Mouse (Mus musculus) lung, embryonic 15.5 days (tissue): ENCODE data around the gene Plcb2. TPM values are rescaled to one million over a fixed set of nuclear protein-coding genes. Genes with fewer than 3 reads are reported as not detected.
A peak's percentile ranks its signal among the peaks of the same experiment; 100 is the strongest.

Experiments
- ATAC-seq: fragments of 200-750 bp; cut with Nextera tagmentation; 2 replicates; pipeline ENCODE4 v1.8.0; 2017; ENCODE audit warnings: moderate number of reproducible peaks, borderline replicate concordance; ENCODE audit not compliant: low FRiP score, low TSS enrichment; ENCODE audit errors: extremely low read depth
- H3K27ac ChIP-seq: fragments of 300-500 bp; sonication (generic); 2 replicates; pipeline ENCODE4 v1.5.1; 2015; ENCODE audit warnings: moderate library complexity, mild to moderate bottlenecking, inconsistent platforms
- H3K27me3 ChIP-seq: fragments of 300-500 bp; sonication (generic); 2 replicates; pipeline ENCODE4 v1.6.1; 2015; ENCODE audit warnings: inconsistent platforms
- H3K36me3 ChIP-seq: fragments of 300-500 bp; sonication (generic); 2 replicates; pipeline ENCODE4 v1.6.1; 2015; ENCODE audit warnings: inconsistent platforms
- H3K4me1 ChIP-seq: fragments of 300-500 bp; sonication (generic); 2 replicates; pipeline ENCODE4 v1.6.1; 2015; ENCODE audit warnings: inconsistent platforms
- H3K4me2 ChIP-seq: fragments of 300-500 bp; sonication (generic); 2 replicates; pipeline ENCODE4 v1.6.1; 2015; ENCODE audit warnings: inconsistent platforms, mild to moderate bottlenecking, moderate library complexity
- H3K4me3 ChIP-seq: fragments of 300-500 bp; sonication (generic); 2 replicates; pipeline ENCODE4 v1.5.1; 2015; ENCODE audit warnings: mild to moderate bottlenecking, inconsistent platforms
- H3K9ac ChIP-seq: fragments of 300-500 bp; sonication (generic); 2 replicates; pipeline ENCODE4 v1.6.1; 2015; ENCODE audit warnings: inconsistent platforms
- H3K9me3 ChIP-seq: fragments of 300-500 bp; sonication (generic); 2 replicates; pipeline ENCODE4 v1.6.1; 2016; ENCODE audit warnings: inconsistent platforms
- WGBS: fragments of 180-500 bp; shearing (Covaris S2); methylation state at CpG from one replicate; pipeline ENCODE4 v1.1.7; 2015; 5-methylcytosine and 5-hydroxymethylcytosine counted together
- polyA plus RNA-seq: library from polyadenylated mRNA; unstranded; fragments of >200 nt; fragmentation: Nextera tagmentation; extraction: Ambion mirVana; gene quantifications from 2 replicates; pipeline ENCODE4 v1.2.1, GENCODE M21; 2015

The Plcb2 gene
- polyA plus RNA-seq, 1 experiment from 2014 or later, result 2.5 TPM

- no peaks in the 10 kb centered on the region for H3K36me3 ChIP-seq
- peak overlapping the region; percentile 82 for H3K4me3 ChIP-seq
- H3K4me2 ChIP-seq, result peak overlapping the region; percentile 97
- H3K9ac ChIP-seq, result no peak overlapping the region
- H3K27me3 ChIP-seq, result peaks cover 12% of the 10 kb centered on the region
- H3K27ac ChIP-seq, result no peak overlapping the region
- H3K9me3 ChIP-seq, result no peaks in the 10 kb centered on the region
- peaks cover 51% of the 10 kb centered on the region for H3K4me1 ChIP-seq
- WGBS, result 17% methylated on average over 10 of the region's 10 CpGs
- ATAC-seq, result no peak
These were observed 19.2 kb upstream of the Plcb2 start for GRCm38 (mm10) chr2:118747301-118747960.

DNA sequence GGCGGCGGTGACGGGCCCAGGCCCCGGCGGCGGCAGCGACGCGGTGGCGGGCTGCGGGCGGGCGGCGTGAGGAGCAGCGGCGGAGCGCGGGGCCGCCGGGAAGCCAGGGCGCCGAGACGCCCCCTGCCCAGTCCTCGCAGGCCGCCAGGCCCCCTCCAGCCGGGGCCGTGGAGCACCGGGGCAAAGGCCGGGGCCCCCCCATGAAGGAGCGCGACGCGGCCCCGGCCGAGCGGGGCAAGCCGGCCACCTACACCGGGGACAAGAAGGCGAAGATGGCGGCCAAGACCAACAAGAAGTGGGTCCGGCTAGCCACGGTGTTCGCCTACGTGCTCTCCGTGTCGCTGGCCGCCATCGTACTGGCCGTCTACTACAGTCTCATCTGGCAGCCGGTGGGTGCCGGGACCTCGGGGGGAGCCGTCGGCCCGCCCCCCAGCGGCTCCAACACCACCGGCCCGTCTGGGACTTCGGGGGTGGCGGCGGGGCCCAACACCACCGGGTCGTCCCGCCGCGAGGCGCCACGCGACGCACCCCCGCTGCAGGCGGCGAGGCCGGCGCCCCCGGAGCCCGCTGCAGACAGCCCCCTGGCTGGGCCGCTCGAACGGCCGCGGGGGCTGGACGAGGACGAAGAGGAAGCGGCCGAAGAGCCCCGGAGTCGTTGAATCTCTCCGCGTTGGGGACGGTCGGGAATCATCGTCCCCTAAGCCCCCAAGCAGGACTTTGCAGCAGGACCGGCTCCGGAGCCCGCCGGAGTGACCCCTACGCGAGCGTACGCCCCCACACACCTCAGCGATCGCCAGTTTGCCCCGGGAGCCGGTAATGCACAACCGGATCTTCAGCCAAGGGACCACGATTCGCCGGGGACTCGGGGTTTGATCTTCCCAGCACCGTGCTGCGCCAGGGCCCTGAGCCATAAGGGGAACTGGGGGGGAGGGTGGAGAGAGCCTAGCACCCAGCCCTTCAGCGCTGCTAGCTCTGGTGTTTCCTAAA is 18.0 kb upstream of the Plcb2 start:
- Histone ChIP-seq H3K27me3 (peaks cover 17% of the 10 kb centered on the region), H3K4me2 (peak overlapping the region; percentile 97), H3K4me3 (peak overlapping the region; percentile 82), H3K9me3 (no peaks in the 10 kb centered on the region), H3K9ac (peak overlapping the region; percentile 84), H3K27ac (0 out of 2 replicates have a peak overlapping the region, but pooled peaks have one; percentile 46), H3K4me1 (peaks cover 48% of the 10 kb centered on the region), H3K36me3 (no peaks in the 10 kb centered on the region)
- peak; percentile 50 for ATAC-seq
- WGBS, result 0% methylated on average over 88 of the region's 113 CpGs

GRCm38 (mm10) chr2:118745232-118745884 is 17.1 kb upstream of the Plcb2 start, which contains the start of gene Inafm2:
Gene Inafm2, plus strand, starts transcription at chr2:118745758.
- Histone ChIP-seq H3K9me3 (no peaks in the 10 kb centered on the region), H3K4me2 (peak within 1 kb of the TSS; percentile 97), H3K4me1 (peaks cover 46% of the 10 kb centered on the region), H3K9ac (peak within 1 kb of the TSS; percentile 84), H3K36me3 (no peaks in the 10 kb centered on the region), H3K4me3 (peak within 1 kb of the TSS; percentile 82), H3K27ac (0 out of 2 replicates have a peak within 1 kb of the TSS, but pooled peaks have one; percentile 46), H3K27me3 (peaks cover 17% of the 10 kb centered on the region)
- peak; percentile 92 for ATAC-seq
- 1% methylated on average over 56 of the region's 57 CpGs for WGBS

- H3K36me3 ChIP-seq, result no peaks in the 10 kb centered on the region
- peak overlapping the region; percentile 37; the same call in 1 of the 2 replicates for H3K9ac ChIP-seq
- H3K4me1 ChIP-seq, result peaks cover 38% of the 10 kb centered on the region
- peaks cover 17% of the 10 kb centered on the region for H3K27me3 ChIP-seq
- peak overlapping the region; percentile 97 for H3K4me2 ChIP-seq
- 12% methylated on average over 7 of the region's 7 CpGs for WGBS
- ATAC-seq, result no peak
- no peak overlapping the region for H3K27ac ChIP-seq
- H3K4me3 ChIP-seq, result peak overlapping the region; percentile 82
- H3K9me3 ChIP-seq, result no peaks in the 10 kb centered on the region
These were observed 16.4 kb upstream of the Plcb2 start for GRCm38 (mm10) chr2:118744621-118745020.

DNA sequence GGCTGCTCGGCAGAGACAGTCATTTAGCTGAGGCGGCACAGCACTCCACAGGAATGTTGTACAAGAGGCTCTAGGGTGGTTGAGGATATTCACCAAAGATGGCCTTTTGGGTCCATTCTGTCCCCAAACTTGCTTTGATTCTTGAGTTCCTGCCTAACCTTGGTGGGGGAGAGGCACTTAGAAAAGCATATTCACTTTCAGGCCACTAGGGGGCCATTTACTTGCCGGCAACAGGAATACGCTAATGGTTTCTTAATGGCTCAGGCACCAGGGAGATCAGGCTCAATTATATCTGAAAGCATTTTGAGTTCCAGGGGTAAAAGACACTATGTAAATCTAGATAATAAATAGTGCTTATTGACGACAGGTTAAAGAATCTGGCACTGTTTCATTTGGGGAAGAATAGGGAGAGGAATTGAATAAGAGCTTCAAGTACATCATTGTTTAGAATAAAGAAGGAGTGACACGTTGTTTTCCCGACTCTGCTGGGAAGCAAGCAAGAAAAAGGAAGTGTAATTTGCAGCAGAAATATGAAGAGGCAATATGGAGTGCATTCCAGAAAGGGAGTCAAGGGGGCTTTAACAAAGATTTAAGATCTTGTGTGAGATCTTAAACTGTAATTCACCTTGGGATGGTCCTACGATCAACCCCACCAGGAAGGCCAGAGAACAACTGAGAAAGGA is 15.2 kb upstream of the Plcb2 start:
- Histone ChIP-seq H3K9ac (no peak overlapping the region), H3K27ac (no peak overlapping the region), H3K27me3 (peaks cover 17% of the 10 kb centered on the region), H3K9me3 (no peaks in the 10 kb centered on the region), H3K4me2 (no peak overlapping the region), H3K4me3 (no peak overlapping the region), H3K4me1 (peaks cover 27% of the 10 kb centered on the region), H3K36me3 (no peaks in the 10 kb centered on the region)
- ATAC-seq, result no peak
- 22% methylated on average over 8 of the region's 8 CpGs for WGBS

- Histone ChIP-seq H3K4me1 (peaks cover 8% of the 10 kb centered on the region), H3K27ac (no peak overlapping the region), H3K27me3 (peaks cover 17% of the 10 kb centered on the region), H3K4me2 (no peak overlapping the region), H3K9me3 (no peaks in the 10 kb centered on the region), H3K4me3 (no peak overlapping the region), H3K9ac (no peak overlapping the region), H3K36me3 (no peaks in the 10 kb centered on the region)
- 50% methylated on average over 9 of the region's 9 CpGs for WGBS
- ATAC-seq, result no peak
These were observed 12.9 kb upstream of the Plcb2 start for GRCm38 (mm10) chr2:118741183-118741582.

- peaks cover 17% of the 10 kb centered on the region for H3K27me3 ChIP-seq
- 46% methylated on average over 3 of the region's 3 CpGs for WGBS
- H3K4me3 ChIP-seq, result no peak overlapping the region
- no peak overlapping the region for H3K27ac ChIP-seq
- peaks cover 7% of the 10 kb centered on the region for H3K4me1 ChIP-seq
- no peaks in the 10 kb centered on the region for H3K9me3 ChIP-seq
- H3K9ac ChIP-seq, result no peak overlapping the region
- no peak overlapping the region for H3K4me2 ChIP-seq
- no peaks in the 10 kb centered on the region for H3K36me3 ChIP-seq
- no peak for ATAC-seq
These were observed 12.1 kb upstream of the Plcb2 start for GRCm38 (mm10) chr2:118740341-118740740.

- Histone ChIP-seq H3K4me2 (no peak overlapping the region), H3K9me3 (no peaks in the 10 kb centered on the region), H3K4me1 (peaks cover 18% of the 10 kb centered on the region), H3K9ac (no peak overlapping the region), H3K4me3 (no peak overlapping the region), H3K27me3 (peaks cover 30% of the 10 kb centered on the region; the same call in 1 of the 2 replicates), H3K27ac (no peak overlapping the region), H3K36me3 (no peaks in the 10 kb centered on the region)
- no peak for ATAC-seq
- WGBS, result 50% methylated on average over 5 of the region's 5 CpGs
These were observed 5.1 kb upstream of the Plcb2 start for GRCm38 (mm10) chr2:118733341-118733740.

DNA sequence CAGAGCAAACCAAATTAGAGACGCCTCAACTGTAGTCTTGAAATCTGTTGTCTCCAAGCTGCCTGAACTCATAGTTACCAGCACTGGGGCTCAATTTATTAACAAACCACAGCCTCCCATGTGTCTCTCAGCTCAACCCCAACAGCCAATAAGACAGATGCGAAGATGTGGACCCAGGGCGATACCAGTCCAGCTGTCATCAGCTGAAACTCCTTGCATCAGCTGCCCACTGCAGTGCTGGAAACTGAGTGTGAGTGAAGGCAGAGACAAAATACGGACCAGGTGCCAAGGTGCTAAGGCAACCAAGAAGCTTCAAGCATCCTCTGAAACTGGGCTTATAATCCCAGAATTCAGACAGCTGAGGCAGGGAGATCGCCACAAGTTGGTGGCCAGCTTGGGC is 3.7 kb upstream of the Plcb2 start:
- Histone ChIP-seq H3K36me3 (no peaks in the 10 kb centered on the region), H3K27ac (no peak overlapping the region), H3K4me1 (peaks cover 29% of the 10 kb centered on the region), H3K9ac (no peak overlapping the region), H3K9me3 (no peaks in the 10 kb centered on the region), H3K4me3 (no peak overlapping the region), H3K27me3 (peaks cover 30% of the 10 kb centered on the region; the same call in 1 of the 2 replicates), H3K4me2 (no peak overlapping the region)
- ATAC-seq, result no peak
- WGBS, result 68% methylated on average over 5 of the region's 5 CpGs

- H3K4me2 ChIP-seq, result no peak overlapping the region
- H3K27me3 ChIP-seq, result peaks cover 30% of the 10 kb centered on the region; the same call in 1 of the 2 replicates
- no peak overlapping the region for H3K27ac ChIP-seq
- no peaks in the 10 kb centered on the region for H3K36me3 ChIP-seq
- H3K9ac ChIP-seq, result no peak overlapping the region
- H3K4me3 ChIP-seq, result no peak overlapping the region
- WGBS, result 6% methylated on average over 3 of the region's 3 CpGs
- H3K9me3 ChIP-seq, result no peaks in the 10 kb centered on the region
- ATAC-seq, result peak; percentile 21; the same call in 1 of the 2 replicates
- H3K4me1 ChIP-seq, result peaks cover 29% of the 10 kb centered on the region
These were observed 2.3 kb upstream of the Plcb2 start for GRCm38 (mm10) chr2:118730622-118730915.
